Mouse (Mus musculus): ENCODE measurements around the gene Rgs7.

GRCm38 (mm10) chr1:175049121-175049520 lies 443.2 kb downstream of the Rgs7 start:
- TF ChIP-seq POLR2A (IDR thresholded peaks at IDR 0.05; ENCODE audit: low read depth, low read length) (no peak), CTCF (IDR thresholded peaks at IDR 0.05; ENCODE audit: extremely low read depth, insufficient read depth, insufficient read length, insufficient replicate concordance) (no peak)

Data from spleen, adult 2 months (tissue).